Mouse (Mus musculus): ENCODE data around the gene Usp44. TPM values are rescaled to one million over a fixed set of nuclear protein-coding genes. Genes with fewer than 3 reads are reported as not detected.
A peak's percentile ranks its signal among the peaks of the same experiment; 100 is the strongest.

Gene Usp44
- total and polyA plus RNA-seq, 3 experiments: 2.9 to 28.2 (median 4.6) TPM

- Histone ChIP-seq H3K4me2 (ENCODE audit: insufficient read depth, low read depth, poor library complexity, severe bottlenecking) (peak overlapping the region; percentile 85), H3K36me3 (replicated peaks in 1 of 2; ENCODE audit: control insufficient read depth in 1 of 2, insufficient read depth in 1 of 2, low read length in 1 of 2) (no peaks in the 10 kb centered on the region), H3K4me1 (ENCODE audit: control insufficient read depth in 1 of 2, insufficient read depth in 2 of 2) (peaks cover 0 to 4% of the 10 kb centered on the region in 2 experiments; a peak in 2 of 4 replicates), H3K79me2 (replicated peaks; ENCODE audit: control insufficient read depth, extremely low read depth, insufficient read depth, poor library complexity, severe bottlenecking) (no peaks in the 10 kb centered on the region), H3K27me3 (replicated peaks) (no peaks in the 10 kb centered on the region), H3K4me3 (replicated peaks in 1 of 3; ENCODE audit: low read depth in 2 of 3, low read length in 2 of 3, poor library complexity in 1 of 3) (no peak overlapping the region), H3K9ac (ENCODE audit: insufficient read depth, low read depth) (peak overlapping the region; percentile 44), H3K27ac (ENCODE audit: insufficient read depth, low read depth) (no peak overlapping the region), H3K9me3 (replicated peaks; ENCODE audit: low read length) (peaks cover 3% of the 10 kb centered on the region)
- DNase-seq (ENCODE audit: extremely low read depth): no peak
- in situ Hi-C loops (cut with MboI; ENCODE audit: low pct_ligation_motif_present, low pct_unique_long_range_greater_than_20kb, low sequenced_read_pairs) (loop anchor here (5.0 to 25.0 kb wide), 2 partner anchors 221 to 751 kb away; no protein-coding TSS in a partner anchor), dilution Hi-C loops (cut with MboI; ENCODE audit: extremely low pct_ligation_motif_present, extremely low pct_unique_long_range_greater_than_20kb, low sequenced_read_pairs) (no loop called here)
- no peak for TF ChIP-seq UBTF (IDR thresholded peaks at IDR 0.05; ENCODE audit: low read depth, low read length)
- no peak for TF ChIP-seq ZNF384 (IDR thresholded peaks at IDR 0.05; ENCODE audit: low read depth, low read length)
- TF ChIP-seq IRF4 (IDR thresholded peaks at IDR 0.05; ENCODE audit: low read depth, low read length): peak; percentile 35
- no peak for TF ChIP-seq E2F4 (IDR thresholded peaks at IDR 0.05; ENCODE audit: insufficient replicate concordance, low read depth, low read length)
- no peak for TF ChIP-seq NELFE (IDR thresholded peaks at IDR 0.05; ENCODE audit: low read depth, low read length)
- peak; percentile 85 for TF ChIP-seq RAD21 (IDR thresholded peaks at IDR 0.05; ENCODE audit: low read depth, low read length)
- no peak for TF ChIP-seq JUN (IDR thresholded peaks at IDR 0.05; ENCODE audit: insufficient read depth, low read depth, low read length)
- peak; percentile 64 to 90 for TF ChIP-seq CTCF (conservative IDR thresholded peaks at IDR 0.05 in 1 of 2, IDR thresholded peaks at IDR 0.05 in 1 of 2; ENCODE audit: low read depth in 2 of 2, low read length in 2 of 2)
- peak; percentile 38 for TF ChIP-seq ZC3H11A (IDR thresholded peaks at IDR 0.05; ENCODE audit: low read depth, low read length)
- TF ChIP-seq ETS1 (conservative IDR thresholded peaks at IDR 0.05; ENCODE audit: low read depth, low read length): no peak
- no peak for TF ChIP-seq MEF2A (IDR thresholded peaks at IDR 0.05; ENCODE audit: borderline replicate concordance, low read depth, low read length)
- peak; percentile 67 for TF ChIP-seq SMC3 (IDR thresholded peaks at IDR 0.05; ENCODE audit: low read depth, low read length)
- TF ChIP-seq MAX (IDR thresholded peaks at IDR 0.05; ENCODE audit: low read length): no peak
- no peak for TF ChIP-seq BHLHE40 (IDR thresholded peaks at IDR 0.05; ENCODE audit: low read depth, low read length)
Observed at GRCm38 (mm10) chr10:93812774-93813415, 18.5 kb upstream of the Usp44 start.

GRCm38 (mm10) chr10:93813755-93814154, 17.6 kb upstream of the Usp44 start:
- H3K4me1 ChIP-seq (ENCODE audit: control insufficient read depth in 1 of 2, insufficient read depth in 2 of 2): peaks cover 0 to 5% of the 10 kb centered on the region in 2 experiments; a peak in 2 of 4 replicates
- H3K4me3 ChIP-seq (replicated peaks in 1 of 3; ENCODE audit: low read depth in 2 of 3, low read length in 2 of 3, poor library complexity in 1 of 3): no peak overlapping the region
- H3K27ac ChIP-seq (ENCODE audit: insufficient read depth, low read depth): no peak overlapping the region
- H3K9me3 ChIP-seq (replicated peaks; ENCODE audit: low read length): peaks cover 3% of the 10 kb centered on the region
- no peaks in the 10 kb centered on the region for H3K79me2 ChIP-seq (replicated peaks; ENCODE audit: control insufficient read depth, extremely low read depth, insufficient read depth, poor library complexity, severe bottlenecking)
- no peak for DNase-seq (ENCODE audit: extremely low read depth)
- H3K9ac ChIP-seq (ENCODE audit: insufficient read depth, low read depth): no peak overlapping the region
- dilution Hi-C loops (cut with MboI; ENCODE audit: extremely low pct_ligation_motif_present, extremely low pct_unique_long_range_greater_than_20kb, low sequenced_read_pairs): no loop called here
- H3K36me3 ChIP-seq (replicated peaks in 1 of 2; ENCODE audit: control insufficient read depth in 1 of 2, insufficient read depth in 1 of 2, low read length in 1 of 2): no peaks in the 10 kb centered on the region
- peak overlapping the region; percentile 56; the same call in 1 of the 2 replicates for H3K4me2 ChIP-seq (ENCODE audit: insufficient read depth, low read depth, poor library complexity, severe bottlenecking)
- no peaks in the 10 kb centered on the region for H3K27me3 ChIP-seq (replicated peaks)
- in situ Hi-C loops (cut with MboI; ENCODE audit: low pct_ligation_motif_present, low pct_unique_long_range_greater_than_20kb, low sequenced_read_pairs): loop anchor here (5.0 to 25.0 kb wide), 2 partner anchors 221 to 751 kb away; no protein-coding TSS in a partner anchor
- TF ChIP-seq CTCF (conservative IDR thresholded peaks at IDR 0.05 in 1 of 2, IDR thresholded peaks at IDR 0.05 in 1 of 2; ENCODE audit: low read depth in 2 of 2, low read length in 2 of 2): peak in 1 of 2 experiments; percentile 52; a peak in 2 of 4 replicates
- TF ChIP-seq SIN3A (IDR thresholded peaks at IDR 0.05; ENCODE audit: low read length): no peak

All from CH12.LX (cell line).